Mouse (Mus musculus): Measurements from ENCODE around the gene Noc4l. TPM values are rescaled to one million over a fixed set of nuclear protein-coding genes. Genes with fewer than 3 reads are reported as not detected.

Noc4l gene
- polyA plus RNA-seq (2015; fragmentation: Nextera tagmentation; extraction: Ambion mirVana) = 48.5 and 49.2 TPM in 2 replicates

DNA sequence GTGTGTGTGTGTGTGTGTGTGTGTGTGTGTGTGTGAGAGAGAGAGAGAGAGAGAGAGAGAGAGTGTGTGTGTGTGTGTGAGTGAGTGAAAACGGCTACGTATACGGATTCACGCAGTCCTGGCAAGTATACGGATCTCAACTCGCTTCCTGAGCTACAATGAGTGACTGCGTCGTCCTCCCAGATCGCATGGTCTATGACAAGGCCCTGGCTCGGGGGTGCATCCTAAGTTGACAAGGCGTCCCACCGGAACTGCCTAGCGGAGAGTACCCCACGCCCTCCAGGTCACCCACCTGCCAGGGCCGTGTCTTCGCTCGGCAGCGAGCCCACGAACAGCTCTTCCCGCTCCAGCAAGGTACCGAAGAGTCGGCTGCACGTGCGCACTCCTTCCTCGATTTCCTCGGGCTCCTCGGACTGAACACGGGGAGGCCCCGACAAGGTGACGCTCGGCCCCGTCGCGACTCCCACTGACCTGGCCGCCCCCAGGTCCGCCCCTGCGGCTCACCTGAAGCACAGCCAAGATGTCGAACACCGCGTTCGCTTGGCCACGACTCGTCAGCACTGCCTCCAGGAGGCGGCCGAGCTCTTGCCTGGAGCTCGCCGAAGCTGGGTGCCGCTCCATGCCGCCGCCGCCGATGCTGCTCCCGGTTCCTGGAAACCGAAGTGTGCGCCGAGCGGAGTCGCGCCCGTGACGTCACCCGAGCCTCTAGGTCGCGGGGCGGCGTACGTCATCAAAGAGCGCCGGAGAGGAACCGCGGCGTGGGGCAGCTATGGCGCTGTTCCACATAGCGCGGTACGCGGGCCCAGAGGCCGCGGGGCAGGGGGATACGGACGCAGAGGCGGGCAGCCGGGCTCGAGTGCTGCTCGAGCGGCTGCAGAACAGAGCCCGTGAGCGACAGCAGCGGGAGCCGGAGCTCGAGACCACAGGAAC lies at the start of gene Noc4l, which contains the start of gene Ddx51:
TSS of gene Noc4l (minus strand) at position 699 of the 930 bp plus-strand sequence.
TSS of gene Ddx51 (plus strand) at position 733 of the 930 bp plus-strand sequence.
- ATAC-seq = peak; percentile 83
- H3K27me3 ChIP-seq (replicated peaks; ENCODE audit: control insufficient read depth, insufficient read depth, low read length) = no peaks in the 10 kb centered on the region
- H3K4me3 ChIP-seq (ENCODE audit: low read length) = peak within 1 kb of the TSS; percentile 98
- 1% methylated on average over 88 of the region's 91 CpGs for WGBS
- H3K36me3 ChIP-seq (ENCODE audit: control insufficient read depth, insufficient read depth, low read length) = peaks cover 50% of the 10 kb centered on the region
- peak within 1 kb of the TSS; percentile 91 for H3K9ac ChIP-seq (ENCODE audit: low read depth, low read length)
- no peaks in the 10 kb centered on the region for H3K9me3 ChIP-seq (ENCODE audit: control insufficient read depth, low read length)
- peaks cover 16% of the 10 kb centered on the region for H3K4me1 ChIP-seq (ENCODE audit: control insufficient read depth, insufficient read depth, low read depth, low read length)
- peak within 1 kb of the TSS; percentile 54; the same call in 1 of the 2 replicates for H3K27ac ChIP-seq (ENCODE audit: low read depth, low read length)
- peak within 1 kb of the TSS; percentile 95 for H3K4me2 ChIP-seq (ENCODE audit: low read length)

DNA sequence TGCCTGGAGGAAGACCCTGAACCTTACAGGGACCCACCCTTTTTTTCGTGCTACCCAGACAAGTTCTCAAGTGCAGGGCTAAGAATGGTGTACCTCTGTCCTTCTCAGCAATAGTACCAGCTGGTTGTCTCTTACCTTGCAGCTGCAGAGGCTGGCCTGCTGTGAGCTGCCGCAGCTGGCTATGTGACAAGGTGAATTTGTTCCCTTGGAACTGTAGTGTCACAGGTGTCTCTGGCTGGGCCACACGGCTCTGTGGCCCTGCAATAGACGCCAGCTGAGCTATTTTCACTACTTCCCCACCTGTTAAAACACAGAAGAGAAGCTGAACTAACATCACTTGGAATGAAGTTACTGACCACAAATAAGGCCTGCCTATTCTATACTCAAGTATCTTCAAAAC lies 45.4 kb upstream of the Noc4l start:
- Histone ChIP-seq H3K4me1 (ENCODE audit: control insufficient read depth, insufficient read depth, low read depth, low read length) (no peaks in the 10 kb centered on the region), H3K4me3 (ENCODE audit: low read length) (no peak overlapping the region), H3K9me3 (ENCODE audit: control insufficient read depth, low read length) (no peaks in the 10 kb centered on the region), H3K9ac (ENCODE audit: low read depth, low read length) (no peak overlapping the region), H3K4me2 (ENCODE audit: low read length) (no peak overlapping the region), H3K36me3 (ENCODE audit: control insufficient read depth, insufficient read depth, low read length) (peaks cover 56% of the 10 kb centered on the region), H3K27ac (ENCODE audit: low read depth, low read length) (no peak overlapping the region), H3K27me3 (replicated peaks; ENCODE audit: control insufficient read depth, insufficient read depth, low read length) (no peaks in the 10 kb centered on the region)
- WGBS = 90% methylated on average over 4 of the region's 4 CpGs
- ATAC-seq = no peak

DNA sequence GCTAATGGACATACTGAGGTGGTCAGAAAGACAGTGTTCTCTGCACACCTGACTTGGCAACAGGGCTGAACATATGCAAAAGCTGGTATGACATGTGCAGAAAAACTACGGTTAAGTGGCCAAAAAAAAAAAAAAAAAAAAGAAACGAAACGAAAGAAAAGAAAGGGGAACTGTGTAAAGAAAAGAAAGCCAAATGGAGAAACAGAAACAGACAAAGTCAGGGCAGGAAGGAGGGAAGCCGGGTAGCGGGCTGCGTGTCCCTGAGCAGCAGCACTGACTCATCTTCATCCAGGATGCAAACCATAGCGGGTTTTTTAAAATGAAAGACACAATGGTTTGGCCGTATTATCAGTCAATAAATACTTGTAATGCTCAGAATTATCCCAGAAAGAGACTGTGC lies 28.8 kb upstream of the Noc4l start:
- no peak overlapping the region for H3K4me2 ChIP-seq (ENCODE audit: low read length)
- no peaks in the 10 kb centered on the region for H3K27me3 ChIP-seq (replicated peaks; ENCODE audit: control insufficient read depth, insufficient read depth, low read length)
- H3K9ac ChIP-seq (ENCODE audit: low read depth, low read length) = no peak overlapping the region
- no peak overlapping the region for H3K4me3 ChIP-seq (ENCODE audit: low read length)
- no peak overlapping the region for H3K27ac ChIP-seq (ENCODE audit: low read depth, low read length)
- 92% methylated on average over 8 of the region's 8 CpGs for WGBS
- no peaks in the 10 kb centered on the region for H3K9me3 ChIP-seq (ENCODE audit: control insufficient read depth, low read length)
- H3K4me1 ChIP-seq (ENCODE audit: control insufficient read depth, insufficient read depth, low read depth, low read length) = no peaks in the 10 kb centered on the region
- ATAC-seq = no peak
- peaks cover 63% of the 10 kb centered on the region for H3K36me3 ChIP-seq (ENCODE audit: control insufficient read depth, insufficient read depth, low read length)

DNA sequence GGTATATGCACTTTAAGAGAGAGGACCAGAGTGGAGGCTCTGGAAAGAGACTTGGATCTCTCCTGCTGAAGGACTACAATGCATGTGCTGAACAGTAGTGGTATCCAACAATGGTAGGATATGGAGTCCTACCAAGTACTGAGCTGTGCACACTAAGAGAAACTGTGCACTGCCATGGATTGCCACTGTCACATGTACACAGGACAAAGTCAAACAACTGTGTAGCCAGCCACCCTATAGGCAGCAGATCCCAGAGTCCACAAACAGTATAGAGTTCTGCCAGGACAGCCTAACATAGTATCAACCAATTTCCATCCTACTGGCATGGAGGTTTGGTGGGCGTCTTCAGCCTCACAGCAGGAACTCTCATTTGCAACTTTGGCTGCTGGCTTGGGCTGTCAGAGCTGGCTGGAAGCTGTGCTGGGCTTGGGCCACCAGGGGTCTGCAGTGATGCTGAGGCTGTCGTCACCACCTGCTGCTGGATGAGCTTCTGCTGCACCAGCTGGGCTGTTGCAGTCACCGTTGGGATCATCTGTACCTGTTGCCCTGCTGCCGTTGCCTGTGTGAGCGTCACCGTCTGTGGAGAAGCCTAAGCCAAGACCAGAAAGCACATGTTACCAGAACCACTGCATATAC lies 12.4 kb upstream of the Noc4l start:
- no peaks in the 10 kb centered on the region for H3K4me1 ChIP-seq (ENCODE audit: control insufficient read depth, insufficient read depth, low read depth, low read length)
- WGBS = 51% methylated on average over 6 of the region's 6 CpGs
- no peak overlapping the region for H3K9ac ChIP-seq (ENCODE audit: low read depth, low read length)
- H3K36me3 ChIP-seq (ENCODE audit: control insufficient read depth, insufficient read depth, low read length) = peaks cover 63% of the 10 kb centered on the region
- H3K27ac ChIP-seq (ENCODE audit: low read depth, low read length) = no peak overlapping the region
- no peaks in the 10 kb centered on the region for H3K9me3 ChIP-seq (ENCODE audit: control insufficient read depth, low read length)
- no peak overlapping the region for H3K4me3 ChIP-seq (ENCODE audit: low read length)
- H3K4me2 ChIP-seq (ENCODE audit: low read length) = no peak overlapping the region
- ATAC-seq = no peak
- no peaks in the 10 kb centered on the region for H3K27me3 ChIP-seq (replicated peaks; ENCODE audit: control insufficient read depth, insufficient read depth, low read length)

- Histone ChIP-seq H3K36me3 (ENCODE audit: control insufficient read depth, insufficient read depth, low read length) (peaks cover 55% of the 10 kb centered on the region), H3K9ac (ENCODE audit: low read depth, low read length) (no peak overlapping the region), H3K27ac (ENCODE audit: low read depth, low read length) (no peak overlapping the region), H3K9me3 (ENCODE audit: control insufficient read depth, low read length) (no peaks in the 10 kb centered on the region), H3K4me1 (ENCODE audit: control insufficient read depth, insufficient read depth, low read depth, low read length) (no peaks in the 10 kb centered on the region), H3K4me3 (ENCODE audit: low read length) (no peak overlapping the region), H3K27me3 (replicated peaks; ENCODE audit: control insufficient read depth, insufficient read depth, low read length) (no peaks in the 10 kb centered on the region), H3K4me2 (ENCODE audit: low read length) (no peak overlapping the region)
- ATAC-seq = no peak
- WGBS = 96% methylated on average over 2 of the region's 2 CpGs
Measured at GRCm38 (mm10) chr5:110664750-110665269, 11.6 kb upstream of the Noc4l start.

GRCm38 (mm10) chr5:110664041-110664440 lies 10.8 kb upstream of the Noc4l start:
- no peak overlapping the region for H3K4me2 ChIP-seq (ENCODE audit: low read length)
- no peaks in the 10 kb centered on the region for H3K9me3 ChIP-seq (ENCODE audit: control insufficient read depth, low read length)
- H3K4me3 ChIP-seq (ENCODE audit: low read length) = no peak overlapping the region
- peaks cover 56% of the 10 kb centered on the region for H3K36me3 ChIP-seq (ENCODE audit: control insufficient read depth, insufficient read depth, low read length)
- no peak overlapping the region for H3K9ac ChIP-seq (ENCODE audit: low read depth, low read length)
- no peaks in the 10 kb centered on the region for H3K27me3 ChIP-seq (replicated peaks; ENCODE audit: control insufficient read depth, insufficient read depth, low read length)
- WGBS = 98% methylated on average over 2 of the region's 2 CpGs
- H3K27ac ChIP-seq (ENCODE audit: low read depth, low read length) = no peak overlapping the region
- no peaks in the 10 kb centered on the region for H3K4me1 ChIP-seq (ENCODE audit: control insufficient read depth, insufficient read depth, low read depth, low read length)
- no peak for ATAC-seq

DNA sequence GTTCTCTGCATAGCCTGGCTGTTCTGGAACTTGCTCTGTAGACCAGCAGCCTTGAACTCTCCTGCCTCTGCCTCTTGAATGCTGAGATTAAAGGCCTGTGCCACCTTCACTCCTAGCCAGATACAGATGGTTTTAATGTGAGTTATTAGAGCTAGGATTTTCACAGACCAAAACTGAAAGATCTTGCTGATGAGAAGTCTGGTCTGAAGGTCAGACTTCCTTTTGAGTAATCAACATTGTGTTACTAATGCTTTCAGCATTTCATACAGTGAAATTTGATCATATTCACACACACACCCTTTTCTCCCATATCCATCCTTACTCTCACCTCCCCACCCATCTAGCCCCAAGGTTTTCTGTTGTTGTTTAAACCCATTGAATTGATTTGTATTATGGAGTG lies 6.5 kb upstream of the Noc4l start:
- Histone ChIP-seq H3K4me2 (ENCODE audit: low read length) (no peak overlapping the region), H3K4me3 (ENCODE audit: low read length) (no peak overlapping the region), H3K9ac (ENCODE audit: low read depth, low read length) (no peak overlapping the region), H3K27me3 (replicated peaks; ENCODE audit: control insufficient read depth, insufficient read depth, low read length) (no peaks in the 10 kb centered on the region), H3K36me3 (ENCODE audit: control insufficient read depth, insufficient read depth, low read length) (peaks cover 45% of the 10 kb centered on the region), H3K9me3 (ENCODE audit: control insufficient read depth, low read length) (no peaks in the 10 kb centered on the region), H3K4me1 (ENCODE audit: control insufficient read depth, insufficient read depth, low read depth, low read length) (no peaks in the 10 kb centered on the region), H3K27ac (ENCODE audit: low read depth, low read length) (no peak overlapping the region)
- no peak for ATAC-seq

DNA sequence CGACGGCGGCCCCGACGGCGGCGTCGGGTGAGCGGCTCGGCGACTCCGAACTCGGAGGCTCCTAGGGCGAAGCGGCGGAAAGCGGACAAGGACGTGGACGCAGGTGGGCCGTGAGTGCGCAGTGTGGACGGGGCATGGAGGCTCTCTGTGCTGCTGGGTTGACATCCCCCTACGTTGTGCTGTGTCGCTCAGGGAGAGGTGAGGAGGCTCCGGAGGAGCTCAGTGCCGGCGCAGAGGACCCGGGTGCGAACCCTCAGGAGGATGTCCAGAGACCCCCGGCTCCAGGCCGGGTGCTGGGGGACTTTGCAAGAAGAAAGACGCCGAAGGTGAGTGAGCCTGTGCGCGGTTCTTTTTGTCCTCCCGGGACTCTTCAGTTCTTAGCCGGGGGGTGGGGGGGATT lies 469 bp upstream of the Noc4l start:
- Histone ChIP-seq H3K4me3 (ENCODE audit: low read length) (peak overlapping the region; percentile 98), H3K9ac (ENCODE audit: low read depth, low read length) (peak overlapping the region; percentile 91), H3K27ac (ENCODE audit: low read depth, low read length) (peak overlapping the region; percentile 9; the same call in 1 of the 2 replicates), H3K9me3 (ENCODE audit: control insufficient read depth, low read length) (no peaks in the 10 kb centered on the region), H3K36me3 (ENCODE audit: control insufficient read depth, insufficient read depth, low read length) (peaks cover 48% of the 10 kb centered on the region), H3K4me2 (ENCODE audit: low read length) (peak overlapping the region; percentile 92), H3K27me3 (replicated peaks; ENCODE audit: control insufficient read depth, insufficient read depth, low read length) (no peaks in the 10 kb centered on the region), H3K4me1 (ENCODE audit: control insufficient read depth, insufficient read depth, low read depth, low read length) (peaks cover 16% of the 10 kb centered on the region)
- peak; percentile 40; the same call in 1 of the 2 replicates for ATAC-seq
- under 1% methylated on average over 37 of the region's 37 CpGs for WGBS

DNA sequence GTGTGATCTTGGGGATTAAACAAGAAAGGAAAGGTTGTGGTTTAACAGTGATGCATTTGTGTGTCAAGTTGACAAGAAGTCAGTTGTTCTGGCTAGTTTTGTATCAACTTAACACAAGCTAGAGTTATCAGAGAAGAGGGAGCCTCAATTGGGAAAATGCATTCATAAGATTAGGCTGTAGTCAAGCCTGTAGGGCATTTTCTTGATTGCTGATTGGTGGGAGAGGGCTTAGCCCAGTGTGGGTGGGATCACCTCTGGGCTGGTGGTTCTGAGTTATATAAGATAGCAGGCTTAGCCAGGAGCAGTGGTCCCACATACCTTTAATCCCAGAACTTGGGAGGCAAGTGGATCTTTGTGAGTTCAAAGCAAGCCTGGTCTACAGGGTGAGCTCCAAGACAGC lies 6.8 kb downstream of the Noc4l start:
- no peak overlapping the region for H3K9ac ChIP-seq (ENCODE audit: low read depth, low read length)
- no peaks in the 10 kb centered on the region for H3K4me1 ChIP-seq (ENCODE audit: control insufficient read depth, insufficient read depth, low read depth, low read length)
- no peak overlapping the region for H3K27ac ChIP-seq (ENCODE audit: low read depth, low read length)
- ATAC-seq = no peak
- no peak overlapping the region for H3K4me3 ChIP-seq (ENCODE audit: low read length)
- no peaks in the 10 kb centered on the region for H3K9me3 ChIP-seq (ENCODE audit: control insufficient read depth, low read length)
- no peak overlapping the region for H3K4me2 ChIP-seq (ENCODE audit: low read length)
- no peaks in the 10 kb centered on the region for H3K27me3 ChIP-seq (replicated peaks; ENCODE audit: control insufficient read depth, insufficient read depth, low read length)
- H3K36me3 ChIP-seq (ENCODE audit: control insufficient read depth, insufficient read depth, low read length) = peaks cover 34% of the 10 kb centered on the region

Data from hindbrain, embryonic 16.5 days (tissue).